11 mouse cellular contexts compared by ENCODE assay signal in genomic region chr10:46012599-46012998, GRCm38 (mm10).
"Had no signal": no experiment of that assay in that cellular context is flagged by ENCODE, and none has a peak within 500 bp of the region (broad histone marks: within the 10 kb centered on the region; RNA-seq: fewer than 3 reads in every experiment).

No protein-coding gene starts in this region.

- H3K27ac ChIP-seq: kidney, postnatal 0 days; limb, embryonic 12.5 days; limb, embryonic 15.5 days; liver, embryonic 14.5 days; lung, embryonic 15.5 days; midbrain, embryonic 12.5 days; midbrain, embryonic 15.5 days; stomach, embryonic 15.5 days had no signal

- H3K4me3 ChIP-seq: limb, embryonic 12.5 days; limb, embryonic 15.5 days; lung, embryonic 15.5 days; midbrain, embryonic 12.5 days; midbrain, embryonic 15.5 days; stomach, embryonic 15.5 days had no signal

- H3K27me3 ChIP-seq: limb, embryonic 12.5 days; limb, embryonic 15.5 days; lung, embryonic 15.5 days; megakaryocyte, embryonic 14.5 days; midbrain, embryonic 12.5 days; midbrain, embryonic 15.5 days; stomach, embryonic 15.5 days had no signal

- H3K9ac ChIP-seq: limb, embryonic 12.5 days; limb, embryonic 15.5 days; liver, embryonic 14.5 days; lung, embryonic 15.5 days; midbrain, embryonic 12.5 days; midbrain, embryonic 15.5 days; stomach, embryonic 15.5 days had no signal

- H3K9me3 ChIP-seq: limb, embryonic 12.5 days; limb, embryonic 15.5 days; lung, embryonic 15.5 days; megakaryocyte, embryonic 14.5 days; midbrain, embryonic 12.5 days; midbrain, embryonic 15.5 days; stomach, embryonic 15.5 days had no signal

- H3K4me2 ChIP-seq: limb, embryonic 12.5 days; limb, embryonic 15.5 days; liver, embryonic 11.5 days; lung, embryonic 15.5 days; midbrain, embryonic 12.5 days; midbrain, embryonic 15.5 days; stomach, embryonic 15.5 days had no signal

- ATAC-seq: intestine, postnatal 0 days had no signal

- H3K4me1 ChIP-seq: lung, embryonic 15.5 days; midbrain, embryonic 15.5 days; stomach, embryonic 15.5 days had no signal

- H3K36me3 ChIP-seq: limb, embryonic 12.5 days; limb, embryonic 15.5 days; lung, embryonic 15.5 days; midbrain, embryonic 12.5 days; midbrain, embryonic 15.5 days; stomach, embryonic 15.5 days had no signal
